Mouse (Mus musculus) c-Kit-positive CD71-negative TER-119-negative erythroid progenitor cells, embryonic 14.5 days (primary cell): ENCODE measurements at regions not wholly inside any gene's neighbourhood (a gene's known extent, or its start where the extent isn't known, plus 50 kb on each side); places are given as distances from the start of the nearest gene placed in this dataset.

Experiments
- DNase-seq: peaks from one replicate; pipeline ENCODE4 v3.0.0-alpha.2; 2013; ENCODE audit warnings: low read depth

GRCm38 (mm10) chr12:26244701-26245100 lies 170.4 kb downstream of the Rnf144a start:
- no peak for DNase-seq

GRCm38 (mm10) chr12:26227557-26228020 lies 187.5 kb downstream of the Rnf144a start:
- DNase-seq = no peak

DNA sequence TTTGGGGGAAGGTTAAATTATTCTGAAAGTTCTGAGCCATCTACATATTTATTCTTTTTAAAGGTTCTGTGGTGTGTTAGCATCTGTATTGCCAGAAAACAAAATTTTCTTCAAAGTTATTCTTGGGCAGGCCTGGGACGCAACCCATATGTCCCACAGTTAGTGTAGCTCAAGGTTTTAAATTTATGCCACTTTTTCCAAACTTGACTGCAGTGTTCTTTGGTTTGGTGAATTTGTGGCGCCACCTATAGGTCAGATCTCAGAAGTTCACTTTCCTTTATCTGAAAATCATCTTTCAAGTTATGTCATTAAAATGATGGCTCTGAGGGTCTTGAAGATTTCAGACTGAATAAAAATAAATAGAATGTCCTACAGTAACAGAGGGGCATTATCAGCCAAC lies 188.7 kb downstream of the Rnf144a start:
- peak; percentile 17 for DNase-seq

DNA sequence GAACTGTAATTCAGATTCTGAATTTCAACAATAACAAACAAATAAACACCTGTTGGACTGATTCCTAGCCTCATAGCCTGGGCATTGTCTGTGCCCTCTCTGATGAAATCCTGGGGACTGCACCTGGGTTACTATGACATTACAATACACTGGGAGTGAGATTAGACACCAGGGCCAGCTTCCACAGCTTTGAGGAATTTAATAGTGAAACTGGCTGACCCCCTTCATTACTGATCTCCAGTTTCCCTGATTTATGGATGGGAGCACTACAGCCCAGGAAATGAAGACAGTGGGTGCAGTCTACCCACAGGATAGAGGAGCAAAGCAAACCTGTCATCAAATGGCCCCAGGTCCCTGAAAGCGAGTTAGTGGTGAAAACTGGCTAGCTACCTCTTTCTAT lies 202.6 kb downstream of the Rnf144a start:
- DNase-seq = no peak

- DNase-seq = no peak
These were observed 203.6 kb downstream of the Rnf144a start for GRCm38 (mm10) chr12:26211423-26211822.

- no peak for DNase-seq
These were observed 208.3 kb downstream of the Rnf144a start for GRCm38 (mm10) chr12:26206751-26207150.

GRCm38 (mm10) chr12:26206036-26206435 lies 209.0 kb downstream of the Rnf144a start:
- DNase-seq = no peak

GRCm38 (mm10) chr12:26191982-26192576 lies 223.0 kb downstream of the Rnf144a start:
- DNase-seq = no peak

GRCm38 (mm10) chr12:26191268-26191981 lies 223.6 kb downstream of the Rnf144a start:
- DNase-seq = no peak

DNA sequence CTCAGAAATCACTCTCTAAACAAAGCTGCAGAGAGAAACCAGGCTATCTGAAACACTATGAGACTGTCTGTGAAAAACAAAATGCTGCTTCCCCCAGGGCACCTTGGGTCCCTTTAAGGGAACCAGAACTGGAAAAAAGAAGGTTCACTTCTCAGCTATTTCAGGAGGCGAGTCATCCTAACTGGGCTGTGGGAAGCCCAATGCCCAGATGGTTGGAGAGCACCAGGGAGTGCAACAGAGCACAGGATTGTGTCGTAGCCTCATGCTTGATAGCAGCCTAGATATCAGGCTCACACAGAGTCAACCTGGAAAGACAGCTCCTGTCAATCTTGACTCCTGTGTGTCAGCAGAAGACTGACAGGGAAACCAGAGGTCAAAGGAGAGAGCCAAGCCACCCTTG lies 226.1 kb downstream of the Rnf144a start:
- no peak for DNase-seq

DNA sequence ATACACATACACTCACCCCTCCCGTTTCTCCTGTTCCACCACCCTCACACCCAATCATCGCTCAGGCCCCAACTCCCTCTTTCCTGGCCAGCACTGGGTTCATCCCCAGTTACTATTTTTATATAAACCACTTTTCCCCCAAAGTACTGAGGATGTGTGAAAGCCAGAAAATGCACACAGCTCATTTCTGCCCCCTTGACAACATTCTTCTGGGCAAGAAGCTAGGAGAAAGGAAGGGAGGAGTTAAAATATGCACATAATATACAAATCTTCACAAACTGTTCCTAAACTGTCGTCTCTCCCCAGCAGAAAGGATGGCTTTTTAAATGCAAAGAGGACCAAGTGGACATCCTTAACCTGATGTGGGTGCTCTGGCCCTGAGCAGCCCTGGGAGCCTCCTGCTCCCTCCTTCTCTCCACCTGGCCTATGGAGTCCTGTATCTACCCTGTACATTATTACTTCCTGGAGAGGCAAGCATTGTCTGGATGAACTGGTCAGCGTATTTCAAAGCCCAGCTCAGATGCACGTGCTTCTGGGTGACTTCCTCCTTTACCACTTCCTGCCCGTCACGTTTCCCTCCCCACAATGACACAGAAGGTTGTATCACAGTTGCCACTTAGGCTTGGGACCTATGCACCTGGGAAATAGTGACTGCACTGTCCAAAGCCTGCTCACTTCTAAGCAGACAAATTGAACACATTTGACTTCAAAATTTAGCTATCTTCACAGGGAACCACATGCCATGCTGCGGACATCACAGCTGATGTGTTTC lies 227.8 kb downstream of the Rnf144a start:
- no peak for DNase-seq

- no peak for DNase-seq
These were observed 230.2 kb downstream of the Rnf144a start for GRCm38 (mm10) chr12:26184701-26185460.

DNA sequence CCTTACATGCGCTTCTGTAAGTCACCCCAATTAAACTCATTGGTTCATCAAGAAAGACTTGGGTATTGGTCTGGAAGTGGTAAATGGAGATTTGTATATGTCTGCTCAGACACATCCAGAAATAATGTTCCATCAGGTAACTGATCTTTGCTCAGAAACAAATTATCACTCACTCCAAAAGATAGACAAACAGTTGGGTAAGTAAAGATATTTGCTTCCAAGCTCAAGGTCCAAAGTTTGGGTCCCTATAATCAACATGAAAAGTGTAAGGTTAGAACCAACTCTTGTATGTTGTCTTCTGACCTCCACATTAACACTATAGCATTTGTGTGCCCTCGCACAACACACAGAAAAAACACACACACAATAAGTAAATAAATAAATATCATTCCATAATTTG lies 232.0 kb downstream of the Rnf144a start:
- DNase-seq = no peak

GRCm38 (mm10) chr12:26180846-26181245 lies 234.2 kb downstream of the Rnf144a start:
- DNase-seq = no peak

DNA sequence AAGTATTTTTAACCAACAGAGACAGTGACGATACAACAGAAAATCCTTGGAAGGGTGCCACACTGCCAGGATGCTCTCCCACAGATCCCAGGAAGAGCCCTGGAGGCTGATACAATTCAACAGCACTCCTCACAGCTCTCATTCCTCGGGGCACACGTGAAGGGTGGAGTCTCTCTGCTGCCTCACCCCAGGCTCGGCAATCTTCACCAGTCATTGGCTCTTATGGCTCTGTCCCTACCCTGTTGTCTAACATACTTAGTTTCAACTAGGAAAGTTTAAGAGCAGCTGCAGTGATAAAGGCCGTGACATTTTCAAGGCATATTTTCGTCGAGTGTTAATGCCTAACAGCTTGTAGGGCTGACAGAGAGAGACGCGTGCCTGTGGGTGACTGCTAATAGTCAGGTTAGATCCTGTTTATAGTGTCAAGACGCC lies 238.8 kb downstream of the Rnf144a start:
- no peak for DNase-seq

GRCm38 (mm10) chr12:26163416-26163815 lies 251.6 kb downstream of the Rnf144a start:
- DNase-seq = no peak

DNA sequence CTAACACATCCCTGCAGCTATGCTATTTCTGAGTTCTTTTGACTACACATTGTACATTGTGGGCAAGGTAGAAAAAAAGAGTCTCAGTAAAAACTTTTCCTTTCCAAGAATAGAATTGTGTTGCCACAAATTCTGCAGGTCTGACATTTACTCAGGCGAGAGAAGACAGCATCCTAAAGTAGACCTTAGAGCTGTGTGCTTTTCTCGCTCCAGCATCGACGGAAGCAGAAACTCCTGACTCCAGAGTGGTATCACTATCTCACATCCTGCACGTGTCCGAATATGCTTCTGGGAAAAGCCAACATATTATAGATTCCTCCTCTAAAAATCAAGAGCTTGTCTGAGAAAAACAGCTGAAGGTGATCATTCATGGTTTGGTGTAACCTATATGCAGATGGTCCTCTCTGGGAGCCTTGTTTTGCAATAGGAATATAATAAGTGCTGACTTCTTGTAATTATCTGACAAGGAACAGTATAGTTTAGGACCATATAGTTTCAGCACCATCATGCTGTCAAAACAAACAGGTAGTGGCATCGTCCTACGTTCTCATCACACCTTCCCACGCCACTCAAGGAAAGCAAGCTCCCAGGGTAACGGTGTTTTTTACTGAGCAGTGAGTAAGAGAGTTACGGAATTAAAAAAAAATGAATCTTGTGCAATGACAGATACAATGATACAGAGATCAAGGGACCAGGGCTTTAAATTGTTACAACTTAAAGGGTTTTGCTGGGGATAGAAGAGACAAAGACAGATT lies 254.0 kb downstream of the Rnf144a start:
- no peak for DNase-seq

- DNase-seq = no peak
These were observed 262.1 kb downstream of the Rnf144a start for GRCm38 (mm10) chr12:26152992-26153391.

DNA sequence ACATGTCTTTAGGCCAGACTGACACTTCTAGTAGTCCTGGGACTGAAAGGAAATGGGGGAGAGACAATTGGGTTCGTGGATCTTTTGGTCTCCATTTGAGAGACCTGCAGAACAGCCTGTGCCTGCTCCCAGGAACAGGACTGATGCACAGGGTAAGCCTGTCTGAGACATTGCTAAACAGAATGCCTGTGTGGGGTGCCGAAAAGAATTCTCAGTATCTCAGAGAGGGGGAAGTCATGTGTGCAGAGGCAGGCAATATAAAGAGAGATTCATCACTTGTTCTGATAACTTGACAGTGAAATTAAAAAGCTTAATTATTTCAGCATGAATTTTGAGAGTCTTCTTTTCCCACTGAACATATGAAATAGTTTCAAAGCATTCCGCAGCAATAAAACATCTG lies 268.7 kb downstream of the Rnf144a start:
- DNase-seq = no peak

- DNase-seq = no peak
These were observed 269.9 kb downstream of the Rnf144a start for GRCm38 (mm10) chr12:26145085-26145714.

DNA sequence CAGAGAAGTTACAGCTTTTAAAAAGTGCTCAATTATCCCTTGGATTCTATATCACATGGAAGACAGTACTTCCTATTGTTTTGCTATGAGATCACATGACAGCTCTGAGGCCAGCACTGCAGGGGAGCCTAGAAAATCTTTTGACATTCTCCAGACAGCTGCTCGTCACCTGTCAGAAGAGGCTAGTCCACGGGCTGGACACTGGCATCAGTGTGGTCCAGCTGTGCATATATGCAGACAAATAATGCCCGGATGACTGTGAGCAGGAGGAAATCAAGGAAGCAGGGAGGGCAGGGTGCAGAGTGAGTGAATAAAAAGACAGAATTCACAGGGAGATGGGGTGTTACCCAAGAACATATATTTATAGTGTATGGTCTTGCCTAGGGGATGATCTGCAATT lies 270.4 kb downstream of the Rnf144a start:
- no peak for DNase-seq
